20 mouse cellular contexts compared by ENCODE assay signal in genomic region chr19:22925284-22925683, GRCm38 (mm10).
"Had no signal": no experiment of that assay in that cellular context is flagged by ENCODE, and none has a peak within 500 bp of the region (broad histone marks: within the 10 kb centered on the region; RNA-seq: fewer than 3 reads in every experiment).

No protein-coding gene starts in this region.

- H3K4me3 ChIP-seq: kidney, embryonic 15.5 days; limb, embryonic 12.5 days; limb, embryonic 15.5 days; midbrain, embryonic 12.5 days; midbrain, embryonic 15.5 days; neural tube, embryonic 12.5 days; neural tube, embryonic 15.5 days; stomach, embryonic 15.5 days had no signal

- H3K4me1 ChIP-seq: kidney, embryonic 15.5 days; limb, embryonic 12.5 days; midbrain, embryonic 12.5 days; midbrain, embryonic 15.5 days; neural tube, embryonic 12.5 days; stomach, embryonic 15.5 days had no signal

- DNase-seq: kidney, adult 8-10 months; kidney, postnatal 10 days; kidney, postnatal 36 days; left cerebral cortex, postnatal 4 days; liver, postnatal 0 days; lung, embryonic 14.5 days; retina, postnatal 1 day; right cerebral cortex, postnatal 25 days; spleen, adult 18-20 months; thymus, postnatal 4 days had no signal

- H3K27ac ChIP-seq: kidney, embryonic 15.5 days; limb, embryonic 12.5 days; limb, embryonic 15.5 days; liver, embryonic 14.5 days; macrophage; midbrain, embryonic 12.5 days; midbrain, embryonic 15.5 days; neural tube, embryonic 12.5 days; neural tube, embryonic 15.5 days; stomach, embryonic 15.5 days had no signal
